ENCODE assay signal across 9 mouse cellular contexts in genomic region chr16:11567594-11567993, GRCm38 (mm10).
"Had no signal": no experiment of that assay in that cellular context is flagged by ENCODE, and none has a peak within 500 bp of the region (broad histone marks: within the 10 kb centered on the region; RNA-seq: fewer than 3 reads in every experiment).

No protein-coding gene starts in this region.

- H3K4me2 ChIP-seq: limb, embryonic 15.5 days; neural tube, embryonic 15.5 days had no signal

- H3K27ac ChIP-seq: limb, embryonic 15.5 days; liver, embryonic 14.5 days; neural tube, embryonic 15.5 days had no signal

- H3K27me3 ChIP-seq: limb, embryonic 15.5 days; neural tube, embryonic 15.5 days had no signal

- H3K36me3 ChIP-seq: neural tube, embryonic 15.5 days had no signal

- H3K9ac ChIP-seq: limb, embryonic 15.5 days; liver, embryonic 14.5 days; neural tube, embryonic 15.5 days had no signal

- H3K4me3 ChIP-seq: limb, embryonic 15.5 days; neural tube, embryonic 15.5 days had no signal

- H3K9me3 ChIP-seq: limb, embryonic 15.5 days; neural tube, embryonic 15.5 days had no signal

- DNase-seq: kidney, adult 18-20 months; kidney, postnatal 10 days; lung, adult 18-20 months; spleen, adult 18-20 months; thymus, adult 18-20 months; thymus, postnatal 14 days had no signal
